Mouse (Mus musculus) brain, embryonic 18.5 days (tissue): Measurements from ENCODE around the gene Pphln1.

Experiments used
- DNase-seq: peaks from one replicate; pipeline ENCODE4 v3.0.0-alpha.2; 2012; ENCODE audit warnings: low read depth, low spot score

The Pphln1 gene

GRCm38 (mm10) chr15:93433811-93434210 lies 35.7 kb downstream of the Pphln1 start:
- no peak for DNase-seq

- DNase-seq, result no peak
Measured at GRCm38 (mm10) chr15:93435998-93436397, 37.8 kb downstream of the Pphln1 start.

- DNase-seq, result peak; percentile 24
Measured at GRCm38 (mm10) chr15:93438663-93439062, 40.5 kb downstream of the Pphln1 start.

DNA sequence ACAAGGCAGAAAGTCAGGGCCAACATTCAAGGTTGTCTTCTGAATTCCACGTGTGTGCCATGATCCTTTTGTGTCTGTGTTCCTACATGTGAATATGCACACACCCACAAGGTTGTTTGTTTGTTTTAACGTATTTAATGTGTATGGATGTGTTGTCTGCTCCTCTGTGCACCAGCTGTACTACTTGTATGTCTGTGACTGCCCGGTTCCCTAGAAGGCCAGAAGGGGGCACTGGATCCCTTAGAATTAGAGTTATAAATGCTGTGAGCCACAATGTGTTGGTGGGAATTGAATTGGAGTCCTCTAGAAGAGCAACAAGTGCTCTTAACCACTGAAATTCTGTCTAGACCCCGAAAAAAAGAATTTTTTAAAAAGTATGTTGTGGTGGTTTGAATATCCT lies 44.1 kb downstream of the Pphln1 start:
- DNase-seq, result no peak

GRCm38 (mm10) chr15:93443676-93444075 lies 45.5 kb downstream of the Pphln1 start:
- DNase-seq, result no peak

DNA sequence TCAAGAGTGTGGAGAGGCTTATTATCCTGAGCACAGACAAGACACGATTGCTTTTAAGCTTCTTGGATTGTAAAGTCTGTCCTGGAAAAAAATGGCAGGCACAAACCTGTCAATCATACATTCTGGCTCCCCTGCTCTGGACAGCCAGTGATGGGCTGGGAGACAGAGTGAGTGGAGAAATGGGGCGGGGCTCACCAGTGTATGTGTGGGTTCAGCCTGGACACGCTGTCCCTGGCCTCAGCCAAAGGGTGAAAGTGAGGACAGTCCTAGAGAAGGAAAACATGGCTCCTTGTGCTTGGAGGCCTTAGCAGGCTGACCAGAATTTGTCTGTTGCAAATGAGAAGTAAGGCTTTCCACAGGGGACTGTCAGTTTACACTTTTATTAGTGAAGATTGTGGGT lies 50.7 kb downstream of the Pphln1 start:
- DNase-seq, result no peak

DNA sequence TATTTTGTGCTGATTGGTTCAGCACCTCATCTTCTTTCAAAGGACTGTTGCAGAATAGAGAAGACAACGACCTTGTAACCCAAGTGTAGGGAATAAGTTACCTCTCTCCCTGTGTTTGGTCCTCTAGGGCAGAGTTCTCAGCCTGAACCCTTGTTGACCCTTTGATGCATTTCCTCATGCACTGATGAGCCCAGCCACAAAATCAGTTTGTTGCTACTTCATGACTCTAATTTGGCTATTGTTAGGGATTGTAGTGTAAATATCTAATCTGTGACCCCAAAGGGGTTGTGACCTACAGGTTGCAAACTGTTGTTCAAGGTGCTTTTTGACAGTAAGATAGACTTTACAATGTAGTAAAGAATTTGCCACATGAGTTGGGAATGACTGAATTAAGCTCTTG lies 55.1 kb downstream of the Pphln1 start:
- DNase-seq, result no peak

GRCm38 (mm10) chr15:93456005-93456404 lies 57.9 kb downstream of the Pphln1 start:
- DNase-seq, result no peak

- DNase-seq, result no peak
Measured at GRCm38 (mm10) chr15:93459422-93459821, 61.3 kb downstream of the Pphln1 start.

DNA sequence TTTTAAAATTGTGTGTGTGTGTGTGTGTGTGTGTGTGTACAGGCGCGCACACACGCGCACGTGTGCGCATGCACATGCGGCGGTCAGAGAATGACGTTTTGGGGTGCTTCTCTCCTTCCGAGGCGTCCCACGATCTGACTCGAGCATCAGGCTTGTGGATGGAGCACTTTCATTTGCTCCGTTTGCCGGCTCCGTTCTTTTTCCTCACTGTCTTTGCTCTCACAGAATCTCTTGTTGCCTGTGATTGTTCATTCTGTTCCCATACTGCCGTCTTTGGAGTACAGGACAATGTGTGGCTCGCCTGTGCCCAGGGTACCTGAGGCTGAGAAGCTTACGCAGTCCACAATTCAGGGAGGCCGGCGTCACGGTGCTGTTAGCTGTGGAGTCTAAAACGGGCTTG lies 62.9 kb downstream of the Pphln1 start:
- no peak for DNase-seq

GRCm38 (mm10) chr15:93471651-93472050 lies 73.5 kb downstream of the Pphln1 start:
- no peak for DNase-seq

DNA sequence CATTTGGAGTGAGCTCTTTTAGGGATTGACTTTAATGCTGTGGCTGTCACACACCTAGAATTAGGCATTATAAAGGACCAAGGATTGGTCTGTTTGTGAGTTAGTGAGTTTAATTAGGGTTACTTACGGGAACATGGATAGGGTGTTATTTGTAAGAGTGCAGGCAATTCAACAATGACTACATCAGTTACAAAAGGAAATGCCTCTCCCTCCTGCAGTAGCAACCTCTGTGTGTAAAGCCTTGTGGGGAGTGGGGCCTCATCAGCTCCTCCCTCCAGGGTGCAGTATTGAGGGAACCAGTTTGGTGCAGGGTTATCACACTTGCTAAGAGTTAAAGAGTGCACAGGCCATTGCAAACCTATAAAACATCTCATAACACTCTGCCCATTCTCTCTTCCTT lies 73.9 kb downstream of the Pphln1 start:
- no peak for DNase-seq

GRCm38 (mm10) chr15:93474277-93474676 lies 76.1 kb downstream of the Pphln1 start:
- no peak for DNase-seq

DNA sequence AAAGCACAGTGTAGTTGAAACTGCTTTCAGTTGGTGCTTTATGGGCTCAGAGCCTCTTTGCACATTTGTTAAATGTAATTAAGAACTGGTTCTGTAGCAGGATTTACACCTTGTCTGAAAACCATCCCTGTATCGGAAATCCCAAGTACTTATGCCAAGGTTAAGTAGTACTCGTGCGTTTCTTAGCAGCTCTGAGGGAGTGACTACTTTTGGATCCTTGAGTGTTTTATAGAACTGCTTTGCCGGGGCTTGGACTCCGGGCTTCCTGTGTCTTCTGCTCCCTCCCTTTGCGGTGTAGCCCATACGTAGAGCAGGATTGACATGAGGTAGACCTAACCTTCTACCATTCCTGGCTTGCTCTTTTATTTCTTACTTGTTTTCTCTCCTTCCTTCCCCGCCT lies 77.5 kb downstream of the Pphln1 start:
- DNase-seq, result no peak

DNA sequence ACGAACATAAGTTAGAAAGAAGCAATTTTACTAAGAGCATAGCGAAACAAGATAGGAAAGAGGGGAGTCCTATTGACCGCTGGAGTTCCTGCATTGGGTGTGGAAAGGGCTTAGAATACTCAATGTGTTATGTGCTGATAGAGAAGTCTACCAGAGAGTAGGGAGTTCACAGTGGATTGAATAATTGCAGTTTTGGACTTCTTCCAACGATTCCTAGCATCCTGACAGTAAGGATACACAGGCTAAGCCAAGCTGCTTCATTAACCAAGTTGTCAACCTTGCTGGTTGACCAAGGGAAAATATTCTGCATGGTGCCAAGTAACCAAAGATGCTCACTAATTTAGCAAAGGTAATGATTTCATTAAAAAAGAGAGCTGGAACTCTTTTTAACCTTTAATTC lies 79.6 kb downstream of the Pphln1 start:
- no peak for DNase-seq

DNA sequence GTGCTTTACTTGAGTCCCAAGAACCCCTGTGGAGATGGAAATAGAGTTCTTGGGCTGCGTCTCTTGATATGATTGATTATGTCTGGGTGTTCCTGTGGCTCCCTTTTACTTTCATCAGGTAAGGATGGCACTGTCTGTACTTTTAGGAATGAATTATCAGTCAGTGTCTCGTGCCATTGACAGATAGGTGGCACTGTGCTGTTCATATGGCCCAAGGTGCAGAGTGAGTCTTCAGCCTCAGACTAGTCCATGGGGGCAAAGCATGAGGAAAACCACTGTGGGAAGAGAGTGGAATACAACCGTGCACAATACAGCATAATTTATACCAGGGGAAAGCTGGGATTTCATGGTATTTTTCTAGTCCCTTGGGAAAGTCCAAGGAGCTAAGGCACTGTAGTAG lies 80.5 kb downstream of the Pphln1 start:
- DNase-seq, result no peak

DNA sequence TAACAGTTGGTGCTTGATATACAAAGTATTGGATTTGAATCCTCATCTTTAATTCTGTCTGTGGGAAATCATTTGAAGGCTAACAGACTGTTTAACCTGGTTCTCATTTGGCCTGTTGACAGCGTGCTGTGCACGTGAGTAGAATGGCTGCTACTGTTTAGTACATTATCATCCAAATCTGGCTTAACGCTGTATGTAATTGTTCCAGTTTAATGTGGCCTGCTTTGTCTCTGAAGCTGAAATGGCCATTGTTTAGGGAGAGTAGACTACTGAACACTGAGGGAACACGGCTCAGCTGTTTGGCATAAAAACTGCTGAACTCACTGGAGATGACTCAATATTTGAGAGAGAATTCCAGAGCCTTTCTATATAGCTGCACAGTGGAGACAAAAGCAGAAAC lies 81.3 kb downstream of the Pphln1 start:
- peak; percentile 10 for DNase-seq

- no peak for DNase-seq
Measured at GRCm38 (mm10) chr15:93481112-93481511, 83.0 kb downstream of the Pphln1 start.

- DNase-seq, result no peak
Measured at GRCm38 (mm10) chr15:93484261-93484710, 86.1 kb downstream of the Pphln1 start.

DNA sequence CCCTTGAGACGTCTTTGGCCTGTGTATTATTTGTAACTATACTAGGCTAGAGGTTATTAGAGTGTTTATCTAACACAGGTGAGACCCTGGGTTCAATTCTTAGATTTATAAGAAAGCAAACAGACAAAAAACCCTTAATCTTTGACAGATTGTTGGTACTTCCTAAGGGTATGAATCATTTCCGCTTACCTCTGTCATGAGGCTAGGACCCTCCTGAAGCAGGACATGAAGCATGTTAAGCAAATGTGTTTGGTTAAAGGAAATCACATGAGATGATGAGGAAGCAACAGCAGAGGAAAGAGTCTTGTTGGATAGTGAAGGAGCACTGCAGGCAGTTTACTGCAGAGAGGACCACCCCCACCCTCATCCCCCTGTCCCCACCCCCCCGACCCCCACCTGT lies 87.1 kb downstream of the Pphln1 start:
- DNase-seq, result no peak

DNA sequence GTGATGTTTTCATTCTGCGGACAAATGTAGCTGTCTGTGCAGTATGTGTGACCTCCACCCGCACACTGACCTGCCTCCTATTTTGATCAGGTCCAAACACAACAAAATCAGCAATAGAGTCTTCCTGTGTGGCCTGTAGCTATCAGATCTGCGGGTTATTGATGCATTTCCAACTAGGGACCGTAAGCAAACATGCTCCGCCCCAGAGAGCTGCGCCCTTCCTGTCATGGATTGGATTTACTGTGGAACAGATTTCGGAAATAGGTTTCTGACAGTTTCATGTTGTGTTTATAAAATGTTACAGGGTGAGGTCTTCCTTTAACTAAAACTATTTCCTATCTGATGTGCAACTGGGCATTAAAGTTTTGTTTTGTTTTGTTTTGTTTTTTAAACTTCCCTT lies 87.9 kb downstream of the Pphln1 start:
- no peak for DNase-seq

DNA sequence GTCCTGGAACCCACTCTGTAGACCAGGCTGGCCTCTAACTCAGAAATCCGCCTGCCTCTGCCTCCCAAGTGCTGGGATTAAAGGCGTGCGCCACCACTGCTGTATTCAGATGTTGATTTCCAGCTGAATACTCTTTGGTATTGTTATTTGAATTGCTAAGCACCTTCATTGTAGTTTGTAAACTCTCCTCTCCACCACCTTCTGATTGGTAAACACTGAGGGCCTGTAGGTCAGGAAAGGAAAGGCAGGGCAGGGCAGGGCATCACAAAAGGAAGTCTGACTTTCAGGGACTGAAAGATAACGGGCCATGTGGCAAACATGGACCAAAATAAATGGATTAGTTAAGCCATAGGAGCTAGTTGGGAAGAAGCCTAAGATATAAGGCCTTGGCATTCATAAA lies 91.4 kb downstream of the Pphln1 start:
- DNase-seq, result no peak

DNA sequence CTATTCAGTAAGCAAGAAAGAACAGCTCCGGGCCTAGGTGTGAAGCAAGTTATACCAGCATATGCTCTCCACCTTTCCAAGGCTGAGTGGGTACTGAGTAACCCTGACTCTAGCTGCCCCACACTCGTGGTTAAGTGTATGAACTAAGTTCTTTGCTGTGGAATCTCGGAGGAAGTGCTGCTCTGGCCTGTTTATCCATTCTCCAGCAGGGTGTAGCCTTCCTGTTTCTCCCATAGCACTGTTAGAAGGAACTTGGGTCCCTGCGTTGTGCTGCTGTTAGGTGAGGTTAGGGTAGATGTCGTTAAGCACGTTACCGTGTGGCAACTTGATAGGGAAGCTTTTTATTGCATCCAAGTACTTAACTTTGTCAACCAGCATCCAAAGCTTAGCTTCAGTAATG lies 96.5 kb downstream of the Pphln1 start:
- DNase-seq, result no peak

DNA sequence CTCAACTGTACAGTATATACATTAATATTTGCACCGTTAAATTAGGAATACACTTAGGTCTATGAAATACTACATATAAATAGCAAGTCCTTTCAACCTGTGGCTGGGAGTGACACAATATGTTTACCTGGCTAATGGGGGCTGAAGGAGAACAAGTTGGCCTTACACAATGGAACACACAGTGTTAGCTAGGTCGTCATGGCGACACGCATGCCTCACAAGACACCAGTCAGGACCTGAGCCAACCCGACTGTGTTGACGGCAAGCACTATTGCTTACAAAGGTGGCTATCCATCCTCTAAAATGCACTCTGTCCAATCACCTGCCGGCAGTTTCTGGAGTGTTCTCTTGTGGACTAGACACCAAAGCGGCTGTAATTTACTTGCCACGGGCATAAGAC lies 101.7 kb downstream of the Pphln1 start:
- no peak for DNase-seq

GRCm38 (mm10) chr15:93502703-93503102 lies 104.6 kb downstream of the Pphln1 start:
- DNase-seq, result no peak
